Mouse (Mus musculus) testis, adult 2 months (tissue): ENCODE measurements around the gene Pycard.

Experiments
- CTCF ChIP-seq: fragments of 200-500 bp; IDR thresholded peaks from 2 replicates; pipeline ENCODE4 v1.5.1; 2012; ENCODE audit warnings: low read depth, mild to moderate bottlenecking, inconsistent platforms, low read length, moderate library complexity; ENCODE audit not compliant: control insufficient read depth, insufficient read depth, insufficient replicate concordance
- POLR2A ChIP-seq: fragments of 200-500 bp; IDR thresholded peaks from 2 replicates; pipeline ENCODE4 v1.6.1; 2012; ENCODE audit warnings: low read depth, mild to moderate bottlenecking, inconsistent platforms, low read length, moderate library complexity; ENCODE audit not compliant: control insufficient read depth

GRCm38 (mm10) chr7:128025381-128025780 lies 31.7 kb upstream of the Pycard start:
- TF ChIP-seq POLR2A (no peak), CTCF (no peak)
